Mouse (Mus musculus) gastrocnemius, postnatal 4 days (tissue): Measurements from ENCODE around the gene Tspan4. TPM values are rescaled to one million over a fixed set of nuclear protein-coding genes. Genes with fewer than 3 reads are reported as not detected.
A peak's percentile ranks its signal among the peaks of the same experiment; 100 is the strongest.

Experiments used
- DNase-seq, 2 experiments: peaks; one replicate each; pipeline ENCODE4 v3.0.0; 2021 to 2022; ENCODE audit warnings: low spot score in 2 of 2, mixed read lengths in 2 of 2
- total RNA-seq, 2 experiments: library from RNA; stranded (reverse); gene quantifications; 2 replicates each; pipeline ENCODE4 v1.2.3; 2021

Gene Tspan4
- total RNA-seq, 2 experiments from 2014 or later, result 19.6 to 19.7 TPM

- DNase-seq, result no peak
These were observed 22.6 kb downstream of the Tspan4 start for GRCm38 (mm10) chr7:141497600-141497999.

GRCm38 (mm10) chr7:141501820-141502555 is 26.9 kb downstream of the Tspan4 start:
- DNase-seq, result no peak

- DNase-seq, result no peak
These were observed 27.5 kb downstream of the Tspan4 start for GRCm38 (mm10) chr7:141502556-141502905.

DNA sequence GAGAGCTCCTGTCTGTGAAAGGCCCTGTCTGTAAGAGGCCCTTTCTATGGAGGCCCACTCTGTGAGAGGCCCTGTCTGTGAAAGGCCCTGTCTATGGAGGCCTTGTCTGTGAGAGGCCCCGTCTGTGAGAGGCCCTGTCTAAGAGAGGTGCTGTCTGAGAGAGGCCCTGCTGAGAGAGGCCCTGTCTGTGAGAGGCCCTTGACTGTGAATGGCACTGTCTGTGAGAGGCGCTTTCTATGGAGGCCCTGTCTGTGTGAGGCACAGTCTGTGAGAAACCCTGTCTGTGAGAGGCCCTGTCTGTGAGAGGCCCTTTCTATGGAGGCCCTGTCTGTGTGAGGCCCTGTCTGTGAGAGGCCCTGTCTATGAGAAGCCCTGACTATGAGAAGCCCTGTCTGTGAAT is 31.2 kb downstream of the Tspan4 start:
- DNase-seq, result no peak

- no peak for DNase-seq
These were observed 33.1 kb downstream of the Tspan4 start for GRCm38 (mm10) chr7:141508160-141508559.

- no peak for DNase-seq
These were observed 35.2 kb downstream of the Tspan4 start for GRCm38 (mm10) chr7:141510196-141510595.

- no peak for DNase-seq
These were observed 35.7 kb downstream of the Tspan4 start for GRCm38 (mm10) chr7:141510681-141511191.

- no peak for DNase-seq
These were observed 42.6 kb downstream of the Tspan4 start for GRCm38 (mm10) chr7:141517638-141518037.

- DNase-seq, result no peak
These were observed 43.3 kb downstream of the Tspan4 start for GRCm38 (mm10) chr7:141518296-141518695.

GRCm38 (mm10) chr7:141518926-141519325 is 43.9 kb downstream of the Tspan4 start:
- DNase-seq, result no peak

- DNase-seq, result no peak
These were observed 44.8 kb downstream of the Tspan4 start for GRCm38 (mm10) chr7:141519795-141520194.

GRCm38 (mm10) chr7:141523007-141523406 is 48.0 kb downstream of the Tspan4 start:
- no peak for DNase-seq

DNA sequence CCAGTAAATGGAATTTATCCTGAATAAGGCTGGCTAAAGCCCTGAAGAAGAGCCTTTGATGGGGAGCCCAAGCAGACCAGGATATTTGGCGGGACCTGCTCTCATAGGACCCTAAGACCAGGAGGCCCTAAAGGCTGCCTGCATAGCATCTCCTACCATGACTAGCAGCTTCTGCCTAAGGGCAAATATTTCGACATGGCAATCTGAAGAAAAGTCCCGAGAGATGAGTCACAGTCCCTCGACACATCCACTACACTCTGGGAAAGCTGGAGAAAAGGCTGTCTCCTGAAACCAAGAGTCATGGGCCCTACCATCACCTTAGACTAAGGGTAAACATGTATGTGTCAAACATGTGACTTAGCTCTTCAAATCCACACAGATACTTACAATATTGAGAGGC is 49.2 kb downstream of the Tspan4 start:
- DNase-seq, result no peak

GRCm38 (mm10) chr7:141524760-141525579 is 49.9 kb downstream of the Tspan4 start:
- DNase-seq, result peak in 1 of 2 experiments; percentile 66

- DNase-seq, result no peak
These were observed 50.5 kb downstream of the Tspan4 start for GRCm38 (mm10) chr7:141525580-141525925.

GRCm38 (mm10) chr7:141535570-141535969 is 60.5 kb downstream of the Tspan4 start:
- DNase-seq, result no peak

DNA sequence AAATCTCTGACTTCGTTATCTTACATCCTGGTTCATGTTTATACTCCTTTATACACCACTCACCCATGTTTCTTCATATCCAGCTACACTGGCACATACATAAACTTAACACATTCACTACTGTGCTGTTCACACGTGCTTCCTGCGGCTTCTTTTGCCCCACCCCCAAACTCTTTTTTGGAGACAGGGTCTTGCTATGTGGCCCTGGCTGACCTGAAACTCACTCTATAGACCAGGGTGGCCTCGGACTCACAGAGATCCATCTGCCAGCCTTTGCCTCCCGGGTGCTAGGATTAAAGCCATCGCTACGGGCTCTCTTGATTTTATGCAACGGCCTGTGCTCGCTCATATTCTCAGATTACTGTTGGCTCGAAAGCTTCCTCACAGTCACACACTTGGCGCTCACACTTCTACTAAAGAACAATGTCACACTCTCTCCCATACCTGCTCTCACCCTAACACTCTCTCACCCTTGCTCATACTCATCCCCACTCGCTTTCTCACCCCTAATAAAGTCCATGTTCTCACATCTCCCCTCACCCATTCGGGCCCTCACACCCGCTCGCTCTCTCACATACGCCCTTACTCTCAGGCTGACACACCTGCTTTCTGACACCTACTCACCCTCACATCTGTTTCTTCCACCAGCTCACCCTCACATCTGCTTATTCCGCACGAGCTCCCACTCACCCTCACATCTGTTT is 64.0 kb downstream of the Tspan4 start:
- no peak for DNase-seq

DNA sequence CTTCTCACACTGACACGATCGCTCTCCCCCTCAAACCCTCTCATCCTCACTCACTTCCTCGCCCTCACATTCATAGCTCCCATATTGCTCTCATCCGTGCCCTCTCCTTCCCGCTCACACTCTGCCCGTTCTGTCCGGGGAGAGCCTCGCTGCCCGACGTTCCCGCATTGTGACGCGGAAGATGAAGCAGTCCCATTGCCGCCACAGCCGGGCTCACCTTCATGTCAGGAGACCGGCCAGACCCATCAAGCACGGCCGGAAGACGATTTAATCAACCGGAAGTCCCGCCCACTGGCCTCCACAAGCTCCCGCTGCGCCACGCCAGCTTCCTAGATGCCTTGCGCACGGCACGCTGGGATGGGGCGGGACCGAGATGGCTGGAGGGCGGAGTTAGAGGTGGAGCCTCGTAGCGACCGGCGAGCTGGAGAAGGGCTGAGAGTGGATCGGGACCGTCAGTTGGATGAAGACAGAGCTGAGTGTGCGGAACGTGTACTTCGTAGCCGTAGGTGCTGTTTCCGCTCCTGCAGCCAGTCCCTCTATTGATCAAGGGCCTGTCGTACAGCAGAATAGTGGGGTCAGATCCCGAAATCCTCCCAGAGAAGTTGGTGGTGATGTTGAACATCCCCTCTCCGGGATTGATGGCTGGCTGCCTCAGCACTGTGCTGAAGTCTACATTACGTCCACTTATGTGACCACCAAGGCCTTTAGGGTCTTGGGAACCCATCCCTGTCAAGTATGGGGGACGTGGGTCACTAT is 64.7 kb downstream of the Tspan4 start, which contains the start of gene Chid1:
Chid1 (minus strand) TSS at position 302 of the 756 bp plus-strand sequence.
- peak; percentile 97 to 99 for DNase-seq

DNA sequence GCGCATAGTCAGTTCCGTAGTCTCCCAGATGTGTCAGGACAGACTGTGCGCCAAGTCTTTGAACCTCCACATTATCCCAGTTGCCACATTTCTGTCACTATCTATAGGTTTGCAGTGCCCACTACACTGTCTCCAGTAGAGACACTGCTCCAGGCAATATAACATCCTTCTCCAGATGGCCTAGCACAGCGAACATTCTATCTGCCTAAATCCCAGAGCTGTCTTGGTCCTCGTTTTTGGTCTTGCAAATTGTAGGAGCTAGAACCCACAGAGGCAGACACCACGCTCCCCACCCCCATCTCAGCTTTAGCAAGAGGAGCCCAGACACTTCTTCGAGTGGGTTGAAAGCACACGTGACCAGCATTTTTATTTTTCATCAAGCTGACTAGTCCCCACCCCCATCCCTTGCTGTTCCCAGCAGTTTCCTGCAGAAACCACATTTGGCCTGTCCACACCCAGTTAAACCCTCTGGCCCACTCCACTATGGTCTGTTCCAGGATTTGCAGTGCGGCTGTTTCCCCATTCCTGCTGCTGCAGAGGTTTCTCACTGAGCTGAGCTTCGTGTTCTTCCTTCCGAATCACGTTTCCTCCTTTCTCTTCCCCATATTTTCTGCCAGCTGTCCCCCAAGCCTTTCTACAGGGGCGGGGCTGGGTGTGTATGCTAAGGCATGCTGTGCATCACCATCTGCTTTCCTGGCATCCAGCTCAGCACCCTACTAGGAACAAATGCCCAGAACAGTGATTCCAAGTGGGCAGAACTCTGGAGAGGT is 65.5 kb downstream of the Tspan4 start:
- peak; percentile 24 to 74 for DNase-seq

DNA sequence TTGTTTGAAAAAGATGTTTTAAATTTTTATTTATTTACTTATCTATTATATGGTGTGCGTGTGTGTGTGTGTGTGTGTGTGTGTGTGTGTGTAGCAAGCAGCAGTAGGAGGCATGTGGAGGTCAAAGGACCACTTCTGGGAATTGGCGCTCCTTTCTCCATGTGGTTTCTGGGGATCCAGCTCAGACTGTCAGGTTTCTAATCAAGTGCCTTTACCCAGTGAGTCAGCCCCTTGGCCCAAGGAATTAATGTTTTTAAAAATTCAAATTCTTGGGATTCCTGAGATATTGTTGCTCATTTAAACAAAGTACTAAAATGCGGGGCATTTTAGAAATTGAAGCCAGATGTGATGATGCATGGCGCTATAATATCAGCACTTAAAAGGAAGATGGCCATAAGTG is 66.6 kb downstream of the Tspan4 start:
- DNase-seq, result no peak
